Mouse (Mus musculus): ENCODE measurements at regions not wholly inside any gene's neighbourhood (a gene's known extent, or its start where the extent isn't known, plus 50 kb on each side); places are given as distances from the start of the nearest gene placed in this dataset.

DNA sequence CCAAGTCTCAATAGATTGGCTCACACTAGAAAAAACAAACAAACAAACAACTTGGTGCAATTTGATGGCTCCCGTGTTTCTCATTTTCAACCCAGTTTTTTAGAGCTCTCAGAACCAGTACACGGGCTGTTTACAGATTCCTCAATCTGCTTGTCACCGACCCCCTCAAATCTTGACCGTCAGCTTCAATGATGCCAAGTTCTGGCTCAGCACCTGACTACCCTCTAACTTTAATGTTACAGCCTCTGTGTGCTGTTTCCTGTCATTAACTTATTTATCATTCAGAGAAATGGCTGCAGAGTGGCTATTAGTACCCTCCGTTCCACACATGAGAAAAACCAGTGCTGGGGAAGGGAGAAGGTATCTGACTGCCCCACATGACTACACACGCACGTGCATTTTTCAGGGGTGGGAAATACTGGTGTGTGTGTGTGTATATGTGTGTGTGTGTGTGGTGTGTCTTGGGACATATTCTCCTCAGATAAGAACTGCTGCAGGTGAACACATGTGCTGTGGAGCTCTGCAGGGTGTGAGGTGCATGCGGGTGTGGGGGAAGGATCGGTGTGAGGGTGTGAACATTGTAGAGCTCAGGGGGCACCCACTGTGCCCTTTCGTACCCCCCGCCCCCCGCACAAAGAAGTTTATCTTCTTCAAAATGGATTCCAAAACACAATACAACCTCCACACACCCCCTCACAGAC lies 83.6 kb upstream of the Lgalsl start:
- TF ChIP-seq CTCF (IDR thresholded peaks at IDR 0.05; ENCODE audit: insufficient read depth, low read depth, low read length) (no peak), POLR2A (IDR thresholded peaks at IDR 0.05; ENCODE audit: insufficient read depth, low read depth, low read length) (no peak)

Measured in olfactory bulb, adult 2 months (tissue).